Mouse (Mus musculus) intestine, embryonic 14.5 days (tissue): ENCODE results near the gene 4921517D22Rik. TPM values are rescaled to one million over a fixed set of nuclear protein-coding genes. Genes with fewer than 3 reads are reported as not detected.

Source experiments
- ATAC-seq: fragments of 200-750 bp; cut with Nextera tagmentation; replicated peaks from 2 replicates; pipeline ENCODE4 v1.8.0; 2017; ENCODE audit warnings: low read depth, moderate number of reproducible peaks, moderate TSS enrichment, moderate library complexity; ENCODE audit not compliant: low FRiP score, low TSS enrichment
- DNase-seq: peaks from one replicate; pipeline ENCODE4 v3.0.0-alpha.2; 2018; ENCODE audit warnings: low spot score
- H3K27ac ChIP-seq: fragments of 300-500 bp; sonication (generic); 2 replicates; pipeline ENCODE4 v1.5.1; 2014; ENCODE audit warnings: low read depth, mild to moderate bottlenecking, control low read depth
- H3K27me3 ChIP-seq: fragments of 300-500 bp; sonication (generic); replicated peaks from 2 replicates; pipeline ENCODE4 v1.6.1; 2014; ENCODE audit warnings: low read length, control low read depth; ENCODE audit not compliant: control insufficient read depth, insufficient read depth
- H3K36me3 ChIP-seq: fragments of 300-500 bp; sonication (generic); 2 replicates; pipeline ENCODE4 v1.6.1; 2014; ENCODE audit warnings: low read length, control low read depth; ENCODE audit not compliant: control insufficient read depth, insufficient read depth
- H3K4me1 ChIP-seq: fragments of 300-500 bp; sonication (generic); replicated peaks from 2 replicates; pipeline ENCODE4 v1.6.1; 2014; ENCODE audit warnings: low read length, control low read depth, mixed read lengths; ENCODE audit not compliant: control insufficient read depth, insufficient read depth
- H3K4me2 ChIP-seq: fragments of 300-500 bp; sonication (generic); 2 replicates; pipeline ENCODE4 v1.6.1; 2014; ENCODE audit warnings: low read length
- H3K4me3 ChIP-seq: fragments of 300-500 bp; sonication (generic); 2 replicates; pipeline ENCODE4 v1.5.1; 2014; ENCODE audit warnings: low read depth, low read length, control low read depth, mixed read lengths
- H3K9ac ChIP-seq: fragments of 300-500 bp; sonication (generic); 2 replicates; pipeline ENCODE4 v1.6.1; 2014; ENCODE audit warnings: mild to moderate bottlenecking, low read length
- H3K9me3 ChIP-seq: fragments of 300-500 bp; sonication (generic); 2 replicates; pipeline ENCODE4 v1.6.1; 2016; ENCODE audit warnings: low read length, control low read depth; ENCODE audit not compliant: control insufficient read depth
- WGBS: fragments of 180-500 bp; shearing (Covaris S2); extraction: QIAGEN DNeasy Blood & Tissue Kit; methylation state at CpG from one replicate; pipeline ENCODE4 v1.1.7; 2014; 5-methylcytosine and 5-hydroxymethylcytosine counted together
- polyA plus RNA-seq: library from polyadenylated mRNA; unstranded; fragments of >200 nt; fragmentation: Nextera tagmentation; extraction: Ambion mirVana; gene quantifications from 2 replicates; pipeline ENCODE4 v1.2.1, GENCODE M21; 2014

The 4921517D22Rik gene
- polyA plus RNA-seq, 1 experiment from 2014 or later = not detected

- H3K4me1 ChIP-seq = peaks cover 11% of the 10 kb centered on the region; the same call in 1 of the 2 replicates
- H3K27me3 ChIP-seq = no peaks in the 10 kb centered on the region
- no peak overlapping the region for H3K27ac ChIP-seq
- WGBS = 59% methylated on average over 5 of the region's 5 CpGs
- H3K36me3 ChIP-seq = peaks cover 27% of the 10 kb centered on the region
- no peak for DNase-seq
- ATAC-seq = no peak
- no peak overlapping the region for H3K9ac ChIP-seq
- no peak overlapping the region for H3K4me2 ChIP-seq
- no peaks in the 10 kb centered on the region for H3K9me3 ChIP-seq
- H3K4me3 ChIP-seq = no peak overlapping the region
These were observed 41.3 kb downstream of the 4921517D22Rik start for GRCm38 (mm10) chr13:59652651-59653050.

GRCm38 (mm10) chr13:59649781-59650180 is 44.1 kb downstream of the 4921517D22Rik start:
- no peak overlapping the region for H3K27ac ChIP-seq
- H3K4me3 ChIP-seq = no peak overlapping the region
- peaks cover 13% of the 10 kb centered on the region; the same call in 1 of the 2 replicates for H3K4me1 ChIP-seq
- H3K9ac ChIP-seq = no peak overlapping the region
- 71% methylated on average over 5 of the region's 5 CpGs for WGBS
- H3K36me3 ChIP-seq = peaks cover 35% of the 10 kb centered on the region
- H3K27me3 ChIP-seq = no peaks in the 10 kb centered on the region
- H3K9me3 ChIP-seq = no peaks in the 10 kb centered on the region
- ATAC-seq (no peak), DNase-seq (no peak)
- H3K4me2 ChIP-seq = no peak overlapping the region

GRCm38 (mm10) chr13:59648598-59648997 is 45.3 kb downstream of the 4921517D22Rik start:
- Histone ChIP-seq H3K9me3 (no peaks in the 10 kb centered on the region), H3K9ac (no peak overlapping the region), H3K27ac (no peak overlapping the region), H3K4me1 (peaks cover 13% of the 10 kb centered on the region; the same call in 1 of the 2 replicates), H3K36me3 (peaks cover 31% of the 10 kb centered on the region), H3K27me3 (no peaks in the 10 kb centered on the region), H3K4me3 (no peak overlapping the region), H3K4me2 (no peak overlapping the region)
- DNase-seq (no peak), ATAC-seq (no peak)
- WGBS = 76% methylated on average over 6 of the region's 6 CpGs

GRCm38 (mm10) chr13:59647484-59647883 is 46.4 kb downstream of the 4921517D22Rik start:
- no peak overlapping the region for H3K4me2 ChIP-seq
- ATAC-seq = no peak
- WGBS = 78% methylated on average over 6 of the region's 6 CpGs

GRCm38 (mm10) chr13:59646674-59647244 is 47.1 kb downstream of the 4921517D22Rik start:
- Histone ChIP-seq H3K4me3 (no peak overlapping the region), H3K9ac (no peak overlapping the region), H3K27me3 (no peaks in the 10 kb centered on the region), H3K36me3 (peaks cover 35% of the 10 kb centered on the region), H3K9me3 (no peaks in the 10 kb centered on the region), H3K4me2 (no peak overlapping the region), H3K4me1 (peaks cover 6% of the 10 kb centered on the region; the same call in 1 of the 2 replicates), H3K27ac (no peak overlapping the region)
- no peak for DNase-seq
- peak; percentile 64; the same call in 1 of the 2 replicates for ATAC-seq
- 45% methylated on average over 11 of the region's 11 CpGs for WGBS

More at GRCm38 (mm10) chr13:59647484-59647883, 46.4 kb downstream of the 4921517D22Rik start:
- H3K4me3 ChIP-seq = no peak overlapping the region
- DNase-seq = no peak
- H3K36me3 ChIP-seq = peaks cover 29% of the 10 kb centered on the region
- H3K27ac ChIP-seq = no peak overlapping the region
- no peaks in the 10 kb centered on the region for H3K9me3 ChIP-seq
- H3K4me1 ChIP-seq = peaks cover 6% of the 10 kb centered on the region; the same call in 1 of the 2 replicates
- no peaks in the 10 kb centered on the region for H3K27me3 ChIP-seq
- no peak overlapping the region for H3K9ac ChIP-seq

DNA sequence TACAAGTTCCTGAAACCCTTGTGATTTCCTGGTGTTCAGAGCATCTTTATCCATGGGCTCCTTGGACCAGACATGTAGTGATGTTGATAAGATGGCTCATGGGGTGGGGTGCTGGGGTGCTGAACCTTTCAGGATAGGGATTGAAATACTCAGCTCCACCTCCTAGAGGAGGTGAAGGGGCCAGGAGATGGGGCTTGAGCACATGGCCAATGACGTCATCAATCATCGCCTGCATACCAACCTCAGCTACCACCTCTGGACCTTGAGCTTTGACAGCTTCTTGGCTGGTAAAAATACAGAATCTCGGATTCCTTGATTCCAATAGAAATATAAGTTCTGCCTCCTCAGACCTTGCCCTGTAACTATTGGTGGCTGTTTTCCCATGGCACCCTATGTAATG is 48.4 kb downstream of the 4921517D22Rik start:
- no peaks in the 10 kb centered on the region for H3K27me3 ChIP-seq
- no peak overlapping the region for H3K27ac ChIP-seq
- peaks cover 45% of the 10 kb centered on the region for H3K36me3 ChIP-seq
- no peak for DNase-seq
- no peak for ATAC-seq
- no peaks in the 10 kb centered on the region for H3K9me3 ChIP-seq
- no peak overlapping the region for H3K9ac ChIP-seq
- H3K4me1 ChIP-seq = peaks cover 2% of the 10 kb centered on the region; the same call in 1 of the 2 replicates
- H3K4me2 ChIP-seq = no peak overlapping the region
- 80% methylated on average over 3 of the region's 3 CpGs for WGBS
- no peak overlapping the region for H3K4me3 ChIP-seq

DNA sequence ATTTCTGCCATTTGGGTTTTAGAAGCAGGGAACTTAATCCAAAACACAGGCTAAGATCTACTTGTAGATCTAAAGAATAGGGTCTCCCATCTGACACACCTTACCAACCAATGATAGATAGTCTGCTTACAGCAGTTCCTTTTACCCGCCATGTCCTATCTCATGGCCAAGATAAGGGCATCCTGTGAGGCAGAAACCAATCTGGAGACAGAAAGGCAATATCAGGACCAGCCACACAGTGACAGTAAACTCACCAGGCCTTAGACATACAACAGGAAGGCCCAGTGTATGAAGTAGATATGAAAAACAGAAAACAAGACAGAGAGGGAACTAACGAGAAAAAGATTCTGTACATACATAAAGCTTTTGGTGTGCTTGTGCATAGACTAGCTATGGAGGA is 51.1 kb downstream of the 4921517D22Rik start:
- DNase-seq (no peak), ATAC-seq (no peak)
- Histone ChIP-seq H3K9ac (no peak overlapping the region), H3K4me1 (0 out of 2 replicates have a peak, but pooled peaks cover 2% of the 10 kb centered on the region), H3K4me2 (no peak overlapping the region), H3K27ac (no peak overlapping the region), H3K27me3 (no peaks in the 10 kb centered on the region), H3K9me3 (no peaks in the 10 kb centered on the region), H3K4me3 (no peak overlapping the region), H3K36me3 (peaks cover 51% of the 10 kb centered on the region)
- WGBS = 84% methylated on average over 2 of the region's 2 CpGs

DNA sequence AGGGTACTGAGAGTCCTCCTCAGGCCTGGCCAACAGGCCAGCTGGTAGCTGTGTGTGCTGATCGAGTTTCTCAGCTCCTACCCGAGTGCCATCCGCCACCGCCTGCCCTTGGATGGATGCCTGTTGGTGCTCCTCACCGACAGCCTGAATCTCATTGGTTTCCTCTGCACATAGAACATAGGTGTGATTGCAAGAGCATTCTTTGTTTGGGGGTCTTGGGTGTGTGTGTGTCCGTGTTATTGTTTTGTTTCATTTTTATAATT is 53.8 kb downstream of the 4921517D22Rik start:
- Histone ChIP-seq H3K27ac (no peak overlapping the region), H3K36me3 (peaks cover 74% of the 10 kb centered on the region), H3K4me3 (no peak overlapping the region), H3K4me2 (no peak overlapping the region), H3K9ac (no peak overlapping the region), H3K9me3 (no peaks in the 10 kb centered on the region), H3K4me1 (no peaks in the 10 kb centered on the region), H3K27me3 (no peaks in the 10 kb centered on the region)
- DNase-seq (no peak), ATAC-seq (no peak)
- 92% methylated on average over 6 of the region's 6 CpGs for WGBS
